Mouse (Mus musculus): ENCODE measurements around the gene Aqp1. TPM values are rescaled to one million over a fixed set of nuclear protein-coding genes. Genes with fewer than 3 reads are reported as not detected.

Aqp1 gene
- total and polyA plus RNA-seq, 3 experiments: 57.2 to 95.3 TPM; not detected in 1

- Histone ChIP-seq H3K27ac (ENCODE audit: control insufficient read depth, low read depth, low read length) (no peak overlapping the region), H3K36me3 (ENCODE audit: control insufficient read depth in 1 of 2, insufficient read depth in 2 of 2, low read length in 2 of 2) (no peaks in the 10 kb centered on the region; a peak in 1 of 4 replicates), H3K4me1 (ENCODE audit: control insufficient read depth in 1 of 2, insufficient read depth in 2 of 2, low read length in 2 of 2) (peaks cover 0 to 2% of the 10 kb centered on the region in 2 experiments; a peak in 1 of 4 replicates), H3K9ac (ENCODE audit: control insufficient read depth, low read depth, low read length, poor library complexity, severe bottlenecking) (no peak overlapping the region), H3K9me3 (replicated peaks; ENCODE audit: insufficient read depth, low read length) (no peaks in the 10 kb centered on the region), H3K79me2 (ENCODE audit: control insufficient read depth, insufficient read depth, low read length, poor library complexity) (no peaks in the 10 kb centered on the region), H3K4me3 (ENCODE audit: control insufficient read depth in 1 of 2, insufficient read depth in 1 of 2, low read depth in 2 of 2, low read length in 2 of 2) (no peak overlapping the region), H3K27me3 (ENCODE audit: control insufficient read depth in 1 of 2, insufficient read depth in 2 of 2, low read length in 2 of 2) (no peaks in the 10 kb centered on the region; a peak in 1 of 4 replicates)
- TF ChIP-seq GABPA (IDR thresholded peaks at IDR 0.05; ENCODE audit: low read depth, low read length) (no peak), RCOR1 (IDR thresholded peaks at IDR 0.05; ENCODE audit: low read depth, low read length) (no peak), ELF1 (IDR thresholded peaks at IDR 0.05; ENCODE audit: low read depth, low read length) (no peak), MAX (IDR thresholded peaks at IDR 0.05; ENCODE audit: low read length) (no peak), NELFE (IDR thresholded peaks at IDR 0.05; ENCODE audit: low read depth, low read length) (no peak)
- no peak for DNase-seq (ENCODE audit: low read depth, low spot score)
Observed at GRCm38 (mm10) chr6:55367126-55367525, 30.9 kb downstream of the Aqp1 start.

DNA sequence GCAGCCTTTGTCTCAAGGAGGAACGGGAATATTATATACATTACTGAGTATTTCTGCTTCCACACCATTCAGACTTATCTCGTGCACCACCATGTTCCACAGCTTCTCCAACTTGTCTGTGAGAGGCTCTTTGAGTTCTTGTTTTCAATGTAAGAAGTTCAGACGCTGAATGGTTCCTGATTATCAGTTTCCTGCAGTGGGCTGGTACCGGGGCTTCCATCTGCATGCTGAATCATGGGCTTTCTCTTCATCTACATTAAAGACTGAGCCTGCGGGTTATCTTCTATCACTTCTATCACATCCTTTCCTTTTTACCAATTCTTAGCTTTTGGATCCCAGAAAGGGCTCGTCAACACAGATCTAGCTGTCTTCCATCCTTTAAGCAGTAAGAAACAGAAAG, 34.6 kb downstream of the Aqp1 start:
- no peaks in the 10 kb centered on the region for H3K36me3 ChIP-seq (ENCODE audit: control insufficient read depth in 1 of 2, insufficient read depth in 2 of 2, low read length in 2 of 2)
- no peaks in the 10 kb centered on the region for H3K79me2 ChIP-seq (ENCODE audit: control insufficient read depth, insufficient read depth, low read length, poor library complexity)
- H3K27me3 ChIP-seq (ENCODE audit: control insufficient read depth in 1 of 2, insufficient read depth in 2 of 2, low read length in 2 of 2): no peaks in the 10 kb centered on the region; a peak in 1 of 4 replicates
- H3K27ac ChIP-seq (ENCODE audit: control insufficient read depth, low read depth, low read length): peak overlapping the region; percentile 50
- H3K4me1 ChIP-seq (ENCODE audit: control insufficient read depth in 1 of 2, insufficient read depth in 2 of 2, low read length in 2 of 2): 0 out of 4 replicates have a peak, but pooled peaks cover 0 to 2% of the 10 kb centered on the region in 2 experiments
- DNase-seq (ENCODE audit: low read depth, low spot score): peak; percentile 76
- H3K9ac ChIP-seq (ENCODE audit: control insufficient read depth, low read depth, low read length, poor library complexity, severe bottlenecking): no peak overlapping the region
- H3K9me3 ChIP-seq (replicated peaks; ENCODE audit: insufficient read depth, low read length): no peaks in the 10 kb centered on the region
- H3K4me3 ChIP-seq (ENCODE audit: control insufficient read depth in 1 of 2, insufficient read depth in 1 of 2, low read depth in 2 of 2, low read length in 2 of 2): no peak overlapping the region
- no peak for TF ChIP-seq USF1 (IDR thresholded peaks at IDR 0.05; ENCODE audit: low read depth, low read length)
- TF ChIP-seq RAD21 (IDR thresholded peaks at IDR 0.05; ENCODE audit: low read depth, low read length): no peak
- no peak for TF ChIP-seq E2F4 (IDR thresholded peaks at IDR 0.05; ENCODE audit: borderline replicate concordance, low read depth, low read length)
- no peak for TF ChIP-seq MEF2A (IDR thresholded peaks at IDR 0.05; ENCODE audit: extremely low read depth, insufficient replicate concordance, low read depth, low read length, poor library complexity, severe bottlenecking)
- no peak for TF ChIP-seq POLR2AphosphoS2 (IDR thresholded peaks at IDR 0.05; ENCODE audit: low read length)
- no peak for TF ChIP-seq MYB (IDR thresholded peaks at IDR 0.05; ENCODE audit: low read depth, low read length)
- TF ChIP-seq POLR2AphosphoS5 (IDR thresholded peaks at IDR 0.05; ENCODE audit: borderline replicate concordance, low read depth, low read length): no peak
- TF ChIP-seq MYC (IDR thresholded peaks at IDR 0.05; ENCODE audit: low read depth, low read length): 0 out of 2 replicates have a peak, but pooled peaks have one; percentile 36
- TF ChIP-seq ZNF384 (IDR thresholded peaks at IDR 0.05; ENCODE audit: low read depth, low read length): no peak
- TF ChIP-seq MAFK (IDR thresholded peaks at IDR 0.05; ENCODE audit: borderline replicate concordance, low read depth, low read length): no peak
- TF ChIP-seq TAL1 (IDR thresholded peaks at IDR 0.05; ENCODE audit: low read length): peak; percentile 82
- TF ChIP-seq RCOR1 (IDR thresholded peaks at IDR 0.05; ENCODE audit: low read depth, low read length): no peak; the same call in 1 of the 2 replicates
- TF ChIP-seq GABPA (IDR thresholded peaks at IDR 0.05; ENCODE audit: low read depth, low read length): no peak
- TF ChIP-seq TBP (IDR thresholded peaks at IDR 0.05; ENCODE audit: low read depth, low read length): no peak
- no peak for TF ChIP-seq SIN3A (IDR thresholded peaks at IDR 0.05; ENCODE audit: low read length)
- no peak for TF ChIP-seq CTCF (IDR thresholded peaks at IDR 0.05 in 2 of 3, conservative IDR thresholded peaks at IDR 0.05 in 1 of 3; ENCODE audit: control insufficient read depth in 1 of 3, insufficient read depth in 1 of 3, low read depth in 2 of 3, low read length in 3 of 3, poor library complexity in 1 of 3, severe bottlenecking in 1 of 3)
- TF ChIP-seq SMC3 (IDR thresholded peaks at IDR 0.05; ENCODE audit: low read depth, low read length): no peak
- TF ChIP-seq MAX (IDR thresholded peaks at IDR 0.05; ENCODE audit: low read length): no peak
- no peak for TF ChIP-seq BHLHE40 (IDR thresholded peaks at IDR 0.05; ENCODE audit: borderline replicate concordance, low read depth, low read length)
- no peak for TF ChIP-seq UBTF (IDR thresholded peaks at IDR 0.05; ENCODE audit: borderline replicate concordance, insufficient read depth, low read depth, low read length)
- TF ChIP-seq KAT2A (conservative IDR thresholded peaks at IDR 0.05; ENCODE audit: low read depth, low read length): no peak
- no peak for TF ChIP-seq MXI1 (IDR thresholded peaks at IDR 0.05; ENCODE audit: low read depth, low read length)
- TF ChIP-seq ZC3H11A (IDR thresholded peaks at IDR 0.05; ENCODE audit: low read depth, low read length): no peak
- TF ChIP-seq NRF1 (IDR thresholded peaks at IDR 0.05; ENCODE audit: insufficient read depth, low read depth, low read length, poor library complexity, severe bottlenecking): no peak
- no peak for TF ChIP-seq JUND (IDR thresholded peaks at IDR 0.05; ENCODE audit: low read depth, low read length)
- no peak for TF ChIP-seq USF2 (IDR thresholded peaks at IDR 0.05; ENCODE audit: borderline replicate concordance in 1 of 2, insufficient read depth in 1 of 2, low read depth in 1 of 2, low read length in 2 of 2)
- no peak for TF ChIP-seq ZKSCAN1 (IDR thresholded peaks at IDR 0.05; ENCODE audit: low read depth, low read length)
- peak; percentile 81 to 89 for TF ChIP-seq EP300 (IDR thresholded peaks at IDR 0.05; ENCODE audit: low read depth in 1 of 2, low read length in 2 of 2)
- no peak for TF ChIP-seq CHD1 (IDR thresholded peaks at IDR 0.05; ENCODE audit: low read depth, low read length)

All from MEL (cell line).